ENCODE assay signal across 9 mouse cellular contexts in genomic region chr4:118645234-118645633, GRCm38 (mm10). TPM values are rescaled to one million over a fixed set of nuclear protein-coding genes. Genes with fewer than 3 reads are reported as not detected.
DNase-seq lines count a peak whose midpoint lies in the region; ATAC-seq lines count a peak whose summit lies in the region.
"Had no signal": no experiment of that assay in that cellular context is flagged by ENCODE, and none has a peak within 500 bp of the region (broad histone marks: within the 10 kb centered on the region; RNA-seq: fewer than 3 reads in every experiment).

No protein-coding gene starts in this region.

- no peaks in the 10 kb centered on the region for H3K36me3 ChIP-seq in heart, embryonic 12.5 days

- DNase-seq in heart, adult 8-10 months (ENCODE audit: low spot score) = peak; percentile 40
- peak; percentile 41 to 51 for DNase-seq in CD8-positive naive resting alpha-beta T cell, adult 2 months (ENCODE audit: low read depth in 2 of 2, low spot score in 2 of 2)
- DNase-seq in adrenal gland, postnatal 25 days = peak; percentile 35
- peak; percentile 59 for DNase-seq in layer of hippocampus, adult 9-10 months (ENCODE audit: low spot score)
- peak; percentile 77 for DNase-seq in mesoderm, embryonic 11.5 days (ENCODE audit: low read depth, low spot score)
- peak; percentile 27 to 68 for DNase-seq in urinary bladder, postnatal 4 days (ENCODE audit: low spot score in 2 of 2)

- no peaks in the 10 kb centered on the region for H3K9me3 ChIP-seq in heart, embryonic 12.5 days (replicated peaks)

- no peak for ATAC-seq in heart, embryonic 12.5 days (ENCODE audit: insufficient number of reproducible peaks, low FRiP score)
- ATAC-seq in erythroblast, adult 5-6 weeks (replicated peaks; ENCODE audit: low FRiP score, poor library complexity, severe bottlenecking) = 0 out of 2 replicates have a peak, but pooled peaks have one; percentile 69

- WGBS in heart, embryonic 12.5 days = 17% methylated on average over 2 of the region's 2 CpGs

- H3K9ac ChIP-seq in heart, embryonic 12.5 days = no peak overlapping the region

- H3K27ac ChIP-seq in heart, embryonic 12.5 days (ENCODE audit: poor library complexity, severe bottlenecking) = no peak overlapping the region

- H3K4me3 ChIP-seq in heart, embryonic 12.5 days = no peak overlapping the region

- H3K27me3 ChIP-seq in heart, embryonic 12.5 days (replicated peaks) = 0 out of 2 replicates have a peak, but pooled peaks cover 3% of the 10 kb centered on the region

- no peaks in the 10 kb centered on the region for H3K4me1 ChIP-seq in heart, embryonic 12.5 days (replicated peaks)

- H3K4me2 ChIP-seq in heart, embryonic 12.5 days = no peak overlapping the region

RNA-seq across cellular contexts. Expression of gene Olfr62, which starts 13.5 kb away (rescaled TPM):
- not detected for total RNA-seq in heart, adult 8-10 months (2022)
- not detected in 2 replicates for polyA plus RNA-seq in heart, embryonic 12.5 days (2016; fragmentation: Nextera tagmentation; extraction: Ambion mirVana)
- total RNA-seq in adrenal gland, postnatal 25 days (2021) = not detected in 2 replicates
- not detected in 2 replicates for total RNA-seq in erythroblast, adult 5-6 weeks (2015; ENCODE audit: low replicate concordance)
- not detected in 2 replicates for total RNA-seq in erythroblast, adult 5-6 weeks (2017; ENCODE audit: low replicate concordance)
- polyA plus RNA-seq: frontal cortex, adult 2 months had no signal

RNA-seq across cellular contexts. Expression of gene Ebna1bp2, which starts 24.6 kb away (rescaled TPM):
- total RNA-seq in heart, adult 8-10 months (2022) = 10 to 100 TPM; 26.6 to 42.0 (median 37.1) TPM
- polyA plus RNA-seq in heart, embryonic 12.5 days (2016; fragmentation: Nextera tagmentation; extraction: Ambion mirVana) = 96.7 and 103 TPM in 2 replicates
- total RNA-seq in adrenal gland, postnatal 25 days (2021) = 67.7 and 74.7 TPM in 2 replicates
- total RNA-seq in erythroblast, adult 5-6 weeks (2015; ENCODE audit: low replicate concordance) = 28.4 and 35.1 TPM in 2 replicates
- total RNA-seq in erythroblast, adult 5-6 weeks (2017; ENCODE audit: low replicate concordance) = 12.6 and 20.6 TPM in 2 replicates

RNA-seq across cellular contexts. Expression of gene Cfap57, which starts 24.7 kb away (rescaled TPM):
- under 1 TPM in 1 of 4 experiments, not detected in 3; 0.06 TPM for total RNA-seq in heart, adult 8-10 months (2022)
- polyA plus RNA-seq in heart, embryonic 12.5 days (2016; fragmentation: Nextera tagmentation; extraction: Ambion mirVana) = 0.76 and 0.80 TPM in 2 replicates
- total RNA-seq in adrenal gland, postnatal 25 days (2021) = not detected in 2 replicates
- 0.63 TPM in 1 of 2 replicates, not detected in the other for total RNA-seq in erythroblast, adult 5-6 weeks (2015; ENCODE audit: low replicate concordance)
- 0.51 and 0.84 TPM in 2 replicates for total RNA-seq in erythroblast, adult 5-6 weeks (2017; ENCODE audit: low replicate concordance)

RNA-seq across cellular contexts. Expression of gene Olfr1342, which starts 47.3 kb away (rescaled TPM):
- not detected for total RNA-seq in heart, adult 8-10 months (2022)
- polyA plus RNA-seq in heart, embryonic 12.5 days (2016; fragmentation: Nextera tagmentation; extraction: Ambion mirVana) = not detected in 2 replicates
- total RNA-seq in adrenal gland, postnatal 25 days (2021) = not detected in 2 replicates
- total RNA-seq in erythroblast, adult 5-6 weeks (2015; ENCODE audit: low replicate concordance) = not detected in 2 replicates
- total RNA-seq in erythroblast, adult 5-6 weeks (2017; ENCODE audit: low replicate concordance) = not detected in 2 replicates
- polyA plus RNA-seq: frontal cortex, adult 2 months had no signal

RNA-seq across cellular contexts. Expression of gene Olfr1341, which starts 58.1 kb away (rescaled TPM):
- total RNA-seq in heart, adult 8-10 months (2022) = not detected
- not detected in 2 replicates for polyA plus RNA-seq in heart, embryonic 12.5 days (2016; fragmentation: Nextera tagmentation; extraction: Ambion mirVana)
- not detected in 2 replicates for total RNA-seq in adrenal gland, postnatal 25 days (2021)
- not detected in 2 replicates for total RNA-seq in erythroblast, adult 5-6 weeks (2015; ENCODE audit: low replicate concordance)
- total RNA-seq in erythroblast, adult 5-6 weeks (2017; ENCODE audit: low replicate concordance) = not detected in 2 replicates
